Mouse (Mus musculus): ENCODE data around the gene E030018B13Rik. TPM values are rescaled to one million over a fixed set of nuclear protein-coding genes. Genes with fewer than 3 reads are reported as not detected.

The E030018B13Rik gene
- not detected in 2 replicates for polyA plus RNA-seq (2015; fragmentation: Nextera tagmentation; extraction: Ambion mirVana)

DNA sequence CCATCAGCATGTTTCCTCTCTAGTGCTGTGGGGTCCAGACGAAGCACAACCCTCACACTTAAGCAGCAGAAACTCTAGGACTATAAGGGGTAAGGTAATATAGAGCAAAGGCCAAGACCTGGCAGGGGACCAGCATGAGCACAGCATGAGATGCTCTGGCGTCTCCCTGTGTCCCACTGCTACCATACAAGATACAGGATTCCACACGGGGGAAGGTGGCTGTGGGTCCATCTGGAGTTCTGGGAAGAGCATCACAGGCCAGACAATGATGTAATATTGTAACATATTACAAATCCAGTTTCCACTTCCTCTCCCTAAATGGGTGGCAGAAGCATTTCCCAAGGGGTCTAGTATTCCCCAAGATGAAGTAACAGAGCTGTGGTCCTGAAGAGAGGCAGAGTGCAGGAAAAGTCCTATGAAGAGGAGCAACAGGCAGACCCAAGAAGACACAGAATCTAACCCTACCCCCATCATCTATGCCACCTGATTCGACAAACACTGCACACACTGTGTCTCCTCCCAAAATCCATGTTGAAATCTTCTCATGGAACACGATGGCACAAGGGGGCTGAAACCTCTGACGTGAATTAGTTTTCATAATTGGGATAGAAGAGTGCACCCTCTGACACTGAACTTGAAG is at the start of gene E030018B13Rik:
E030018B13Rik (plus strand) TSS at position 590 of the 640 bp plus-strand sequence.

DNA sequence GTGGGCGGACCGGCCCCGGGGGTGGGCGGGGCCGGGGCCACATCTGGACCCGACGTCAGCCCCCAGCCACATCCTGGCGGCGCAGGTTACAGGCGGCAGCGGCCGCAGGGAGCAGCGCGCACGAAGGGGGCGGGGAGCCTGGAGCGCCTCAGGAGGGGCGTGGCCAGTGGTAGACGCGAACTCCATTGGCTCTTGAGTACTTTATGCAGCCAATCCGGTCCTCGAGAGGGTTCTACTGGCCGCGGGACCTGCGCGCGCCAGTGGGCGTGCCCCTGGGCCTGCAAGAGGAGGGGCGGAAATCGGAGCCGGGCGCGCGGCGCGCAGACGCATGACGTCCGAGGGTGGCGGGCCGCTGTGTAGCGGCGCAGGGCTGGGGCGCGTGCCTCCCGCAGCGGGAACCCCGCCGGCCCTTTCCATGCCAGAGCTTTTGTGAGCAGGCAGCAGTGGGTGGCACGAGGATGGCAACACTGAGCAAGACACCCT is 22.3 kb downstream of the E030018B13Rik start, which contains the start of gene Klf13:
Klf13 (minus strand) TSS at position 2 of the 483 bp plus-strand sequence.

Other genes with a start within 250 kb of the E030018B13Rik start
- 15.9 and 20.1 TPM in 2 replicates for gene Klf13, start 22.1 kb downstream of the E030018B13Rik start, polyA plus RNA-seq (2015; fragmentation: Nextera tagmentation; extraction: Ambion mirVana)
- gene Trpm1, start 237.0 kb downstream of the E030018B13Rik start, polyA plus RNA-seq (2015; fragmentation: Nextera tagmentation; extraction: Ambion mirVana), result 0.10 TPM in 2 replicates